Mouse (Mus musculus): ENCODE results near the gene Akip1.
A peak's percentile ranks its signal among the peaks of the same experiment; 100 is the strongest.

Akip1 gene

GRCm38 (mm10) chr7:109703190-109704015 lies at the start of gene Akip1, which contains the start of gene St5:
Akip1 (plus strand) TSS chr7:109703690.
St5 (minus strand) TSS chr7:109703605.
- ATAC-seq (ENCODE audit: insufficient number of reproducible peaks, low FRiP score, low TSS enrichment) = peak; percentile 74

- no peak for ATAC-seq (ENCODE audit: insufficient number of reproducible peaks, low FRiP score, low TSS enrichment)
Measured at GRCm38 (mm10) chr7:109654871-109655270, 48.6 kb upstream of the Akip1 start.

GRCm38 (mm10) chr7:109657884-109658283 lies 45.6 kb upstream of the Akip1 start:
- ATAC-seq (ENCODE audit: insufficient number of reproducible peaks, low FRiP score, low TSS enrichment) = no peak

GRCm38 (mm10) chr7:109659278-109659677 lies 44.2 kb upstream of the Akip1 start:
- no peak for ATAC-seq (ENCODE audit: insufficient number of reproducible peaks, low FRiP score, low TSS enrichment)

GRCm38 (mm10) chr7:109662626-109663025 lies 40.9 kb upstream of the Akip1 start:
- ATAC-seq (ENCODE audit: insufficient number of reproducible peaks, low FRiP score, low TSS enrichment) = no peak

- no peak for ATAC-seq (ENCODE audit: insufficient number of reproducible peaks, low FRiP score, low TSS enrichment)
Measured at GRCm38 (mm10) chr7:109666664-109667063, 36.8 kb upstream of the Akip1 start.

GRCm38 (mm10) chr7:109669426-109670170 lies 33.9 kb upstream of the Akip1 start:
- no peak for ATAC-seq (ENCODE audit: insufficient number of reproducible peaks, low FRiP score, low TSS enrichment)

- ATAC-seq (ENCODE audit: insufficient number of reproducible peaks, low FRiP score, low TSS enrichment) = peak; percentile 69
Measured at GRCm38 (mm10) chr7:109671581-109672471, 31.7 kb upstream of the Akip1 start.

- no peak for ATAC-seq (ENCODE audit: insufficient number of reproducible peaks, low FRiP score, low TSS enrichment)
Measured at GRCm38 (mm10) chr7:109674944-109675628, 28.4 kb upstream of the Akip1 start.

GRCm38 (mm10) chr7:109680284-109680683 lies 23.2 kb upstream of the Akip1 start:
- ATAC-seq (ENCODE audit: insufficient number of reproducible peaks, low FRiP score, low TSS enrichment) = no peak

GRCm38 (mm10) chr7:109680879-109681278 lies 22.6 kb upstream of the Akip1 start:
- no peak for ATAC-seq (ENCODE audit: insufficient number of reproducible peaks, low FRiP score, low TSS enrichment)

GRCm38 (mm10) chr7:109686585-109687128 lies 16.8 kb upstream of the Akip1 start:
- ATAC-seq (ENCODE audit: insufficient number of reproducible peaks, low FRiP score, low TSS enrichment) = no peak

- no peak for ATAC-seq (ENCODE audit: insufficient number of reproducible peaks, low FRiP score, low TSS enrichment)
Measured at GRCm38 (mm10) chr7:109690101-109690500, 13.4 kb upstream of the Akip1 start.

- no peak for ATAC-seq (ENCODE audit: insufficient number of reproducible peaks, low FRiP score, low TSS enrichment)
Measured at GRCm38 (mm10) chr7:109690961-109691360, 12.5 kb upstream of the Akip1 start.

- ATAC-seq (ENCODE audit: insufficient number of reproducible peaks, low FRiP score, low TSS enrichment) = no peak
Measured at GRCm38 (mm10) chr7:109694576-109695338, 8.7 kb upstream of the Akip1 start.

- no peak for ATAC-seq (ENCODE audit: insufficient number of reproducible peaks, low FRiP score, low TSS enrichment)
Measured at GRCm38 (mm10) chr7:109695339-109695726, 8.2 kb upstream of the Akip1 start.

GRCm38 (mm10) chr7:109700213-109700612 lies 3.3 kb upstream of the Akip1 start:
- ATAC-seq (ENCODE audit: insufficient number of reproducible peaks, low FRiP score, low TSS enrichment) = no peak

GRCm38 (mm10) chr7:109702721-109703120 lies 769 bp upstream of the Akip1 start:
- ATAC-seq (ENCODE audit: insufficient number of reproducible peaks, low FRiP score, low TSS enrichment) = no peak

- ATAC-seq (ENCODE audit: insufficient number of reproducible peaks, low FRiP score, low TSS enrichment) = peak; percentile 38; the same call in 1 of the 2 replicates
Measured at GRCm38 (mm10) chr7:109704016-109704377, 507 bp downstream of the Akip1 start.

Measured in cerebellum, adult (tissue).